Mouse (Mus musculus) thymus, postnatal 0 days (tissue): ENCODE results near the gene Aldh16a1. TPM values are rescaled to one million over a fixed set of nuclear protein-coding genes. Genes with fewer than 3 reads are reported as not detected.

Source experiments
- DNase-seq: peaks from one replicate; pipeline ENCODE4 v3.0.0-alpha.2; 2015; ENCODE audit warnings: low spot score
- polyA plus RNA-seq: library from polyadenylated mRNA; unstranded; fragments of >200 nt; fragmentation: Nextera tagmentation; extraction: Ambion mirVana; gene quantifications from 2 replicates; pipeline ENCODE4 v1.2.1, GENCODE M21; 2015

Gene Aldh16a1
- 41.6 and 43.3 TPM in 2 replicates for polyA plus RNA-seq

GRCm38 (mm10) chr7:45154096-45154992, at the start of gene Aldh16a1, which contains the start of gene Pih1d1:
Gene Aldh16a1 (minus strand): TSS chr7:45154584.
Gene Pih1d1 (plus strand): TSS chr7:45154303.
- DNase-seq, result peak; percentile 98

- no peak for DNase-seq
Measured at GRCm38 (mm10) chr7:45202654-45203053, 48.3 kb upstream of the Aldh16a1 start.

DNA sequence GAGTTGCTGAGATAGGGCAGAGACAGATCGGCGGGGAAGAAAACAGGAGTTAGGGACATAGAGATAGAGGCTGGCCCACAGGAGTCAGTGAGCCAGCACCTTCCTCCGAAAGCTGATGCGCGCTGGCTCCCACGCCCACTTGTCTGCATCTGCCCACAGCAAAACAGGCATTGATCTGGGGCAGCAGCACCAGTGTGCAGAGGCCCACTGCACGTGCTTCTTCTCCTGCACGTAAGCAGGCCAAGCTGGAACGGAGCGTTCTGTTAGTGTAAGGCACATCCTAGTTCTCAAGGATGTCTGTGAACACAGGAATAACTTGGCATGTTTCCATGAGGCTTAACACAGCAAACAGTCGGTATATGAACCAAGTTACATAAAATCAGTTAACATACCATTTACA, 44.6 kb upstream of the Aldh16a1 start:
- no peak for DNase-seq

DNA sequence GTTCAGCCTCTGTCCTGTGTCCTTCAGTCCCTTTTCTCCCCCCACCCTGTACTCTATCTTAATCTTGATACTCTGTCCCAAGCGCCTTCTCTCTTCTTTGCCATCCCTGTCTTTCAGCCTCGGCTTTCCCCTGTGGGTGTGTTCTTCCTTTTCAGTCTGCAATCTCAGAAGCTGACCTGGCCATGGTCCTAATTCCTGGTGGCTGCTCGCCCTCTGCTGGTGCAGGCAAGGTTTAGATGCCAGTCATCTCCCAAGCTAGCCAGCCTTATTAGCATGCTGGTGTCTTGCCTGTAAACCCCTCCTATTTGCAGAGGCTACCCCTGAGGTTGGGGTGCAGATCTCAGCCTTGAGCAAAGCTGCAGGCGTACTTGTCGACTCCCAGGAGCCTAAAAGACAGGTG, 44.1 kb upstream of the Aldh16a1 start:
- DNase-seq, result no peak

GRCm38 (mm10) chr7:45196994-45197393, 42.6 kb upstream of the Aldh16a1 start:
- no peak for DNase-seq

GRCm38 (mm10) chr7:45196176-45196535, 41.8 kb upstream of the Aldh16a1 start:
- DNase-seq, result no peak

DNA sequence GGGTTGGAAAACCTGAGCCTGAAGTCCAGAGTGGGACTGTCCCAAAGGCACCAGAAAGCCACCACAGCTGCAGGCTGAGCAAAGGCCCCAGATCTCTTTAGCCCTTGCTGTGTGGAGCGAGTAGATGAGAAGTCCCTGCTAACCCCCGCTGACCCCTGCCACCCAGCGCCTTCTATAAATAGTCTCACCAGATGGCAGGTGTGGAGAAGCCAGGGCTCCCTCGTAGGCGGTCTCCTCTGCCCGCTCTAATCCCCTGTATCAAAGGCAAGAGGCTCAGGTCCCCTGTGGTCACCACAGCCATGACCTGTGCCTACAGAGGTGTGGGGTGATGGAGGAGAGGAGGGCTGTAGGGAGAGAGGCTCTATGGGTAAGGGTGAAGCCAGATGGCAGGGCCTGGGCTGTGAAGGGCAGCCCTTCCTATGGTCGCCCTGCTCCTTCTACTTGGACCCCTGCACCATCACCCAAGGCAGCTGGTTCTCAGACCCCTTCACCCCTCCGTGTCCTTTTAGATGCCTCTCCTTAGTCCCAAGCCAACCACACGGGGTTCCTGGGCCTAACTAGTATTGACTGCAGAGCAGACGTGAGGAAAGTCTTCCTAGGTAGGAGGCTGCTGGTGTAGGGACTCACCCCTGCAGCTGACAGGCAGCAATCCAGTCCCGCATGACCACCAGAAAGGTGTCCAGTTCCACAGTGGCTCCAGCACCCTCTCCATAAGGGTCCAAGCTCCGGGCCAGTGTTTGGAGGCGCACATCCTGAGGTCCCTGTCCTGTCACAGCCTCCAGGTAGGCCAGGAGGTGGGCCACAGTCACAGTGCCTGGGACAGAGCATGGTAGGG, 41.2 kb upstream of the Aldh16a1 start:
- no peak for DNase-seq

DNA sequence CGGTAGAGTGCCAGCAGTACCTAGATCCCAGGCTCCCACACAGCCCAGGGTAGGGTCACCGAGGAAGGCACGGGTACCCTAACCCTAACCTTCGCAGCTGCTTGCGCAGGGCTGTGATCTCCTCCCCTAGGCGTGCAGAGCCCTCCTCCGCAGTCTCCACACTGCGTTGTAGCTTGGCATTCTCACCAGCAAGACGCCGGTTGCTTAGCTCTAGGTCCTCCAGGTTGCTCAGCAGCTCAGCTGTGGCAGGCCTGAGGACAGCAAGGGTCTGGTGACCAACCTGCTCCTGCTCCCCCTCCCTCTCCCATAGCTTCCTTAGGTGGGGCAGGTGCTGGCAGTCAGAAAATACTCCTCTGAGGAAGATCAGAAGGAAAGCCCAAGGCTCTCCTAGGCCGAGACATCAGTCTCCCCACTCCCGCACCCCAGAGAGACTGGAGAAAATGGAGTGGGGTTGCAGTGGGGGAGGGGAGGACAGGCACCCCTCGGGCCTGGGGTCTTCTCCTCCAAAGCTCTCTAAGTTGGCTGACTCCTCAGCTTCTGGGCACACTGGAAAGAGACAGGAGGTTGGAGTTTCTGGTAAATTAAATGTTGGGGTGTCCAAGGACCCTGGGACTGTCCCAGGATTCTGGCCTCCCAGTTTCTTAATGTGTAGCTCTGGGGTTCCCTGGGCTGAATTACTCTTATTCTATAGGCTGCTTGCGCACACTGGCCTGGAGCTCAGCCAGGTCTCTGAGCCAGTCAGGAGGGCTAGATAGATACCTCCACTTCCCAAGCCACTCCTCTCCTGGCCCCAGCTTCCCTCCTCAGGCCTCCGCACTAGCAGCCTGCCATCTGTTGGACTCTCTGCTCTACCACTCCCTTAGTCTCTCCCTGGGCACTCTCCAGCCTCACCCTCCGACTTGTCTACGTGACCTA, 39.7 kb upstream of the Aldh16a1 start:
- no peak for DNase-seq

GRCm38 (mm10) chr7:45193406-45193805, 39.0 kb upstream of the Aldh16a1 start:
- no peak for DNase-seq

- DNase-seq, result no peak
Measured at GRCm38 (mm10) chr7:45192585-45193310, 38.4 kb upstream of the Aldh16a1 start.

GRCm38 (mm10) chr7:45191803-45192363, 37.5 kb upstream of the Aldh16a1 start:
- no peak for DNase-seq

GRCm38 (mm10) chr7:45191161-45191560, 36.8 kb upstream of the Aldh16a1 start:
- no peak for DNase-seq

- no peak for DNase-seq
Measured at GRCm38 (mm10) chr7:45190186-45190585, 35.8 kb upstream of the Aldh16a1 start.

GRCm38 (mm10) chr7:45189600-45189999, 35.2 kb upstream of the Aldh16a1 start:
- no peak for DNase-seq

DNA sequence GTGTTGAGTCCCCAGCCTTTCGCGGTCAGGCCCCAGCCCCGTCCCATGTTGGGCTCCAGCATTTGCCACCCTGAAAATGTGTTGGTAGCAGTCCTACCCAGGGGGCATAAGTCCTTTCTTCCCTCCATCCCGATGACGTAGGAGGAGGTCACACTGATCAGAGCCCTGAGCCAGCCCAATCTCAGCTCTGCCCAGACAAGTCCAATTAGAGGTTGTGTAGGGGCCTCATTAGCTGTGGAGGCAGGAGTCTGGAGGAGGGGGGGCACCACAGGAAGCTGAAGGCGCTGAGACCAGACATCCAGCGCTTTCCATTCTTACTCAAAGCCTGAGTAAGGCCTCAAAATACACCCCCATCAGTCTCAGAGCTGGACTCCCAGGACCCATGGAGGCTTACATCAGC, 31.5 kb upstream of the Aldh16a1 start:
- DNase-seq, result no peak

DNA sequence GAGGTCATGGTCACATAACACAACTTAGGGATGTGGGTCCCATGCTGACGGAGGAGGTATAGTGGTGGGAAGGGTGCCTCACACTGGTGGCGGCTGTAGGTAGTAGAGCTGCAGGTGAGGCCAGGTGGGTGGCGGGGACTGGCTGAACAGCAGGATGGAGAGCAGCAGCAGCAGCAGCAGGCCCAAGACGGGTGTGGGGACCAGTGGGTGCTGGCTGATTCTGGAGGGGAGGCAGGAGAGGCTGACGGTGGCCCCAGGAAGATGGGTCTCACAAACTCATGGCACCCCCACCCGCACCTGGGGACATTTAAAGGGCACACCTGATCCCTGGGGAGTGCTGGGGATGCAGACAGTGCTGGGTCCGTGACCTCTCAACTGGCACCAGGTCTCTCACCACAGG, 29.3 kb upstream of the Aldh16a1 start:
- DNase-seq, result no peak

DNA sequence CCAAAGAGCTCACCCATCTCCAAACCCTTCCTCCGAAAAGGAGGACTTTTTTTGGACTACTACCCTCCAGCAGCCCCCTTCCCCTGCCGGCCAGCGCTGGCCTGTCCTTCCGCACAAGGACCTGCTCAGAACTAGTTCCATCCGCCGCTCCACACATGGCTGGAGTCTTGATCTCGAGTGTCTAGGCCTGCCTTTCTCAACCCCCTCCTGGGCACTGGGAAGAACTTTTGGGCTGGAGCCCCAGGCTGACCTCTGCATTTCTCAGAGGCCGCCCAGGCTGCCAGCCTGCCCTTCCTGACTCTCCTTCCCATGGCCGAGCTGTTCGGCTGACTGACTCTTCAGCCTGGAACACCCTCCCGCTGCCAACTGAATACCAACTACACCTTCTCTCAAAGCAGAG, 28.2 kb upstream of the Aldh16a1 start:
- DNase-seq, result no peak

DNA sequence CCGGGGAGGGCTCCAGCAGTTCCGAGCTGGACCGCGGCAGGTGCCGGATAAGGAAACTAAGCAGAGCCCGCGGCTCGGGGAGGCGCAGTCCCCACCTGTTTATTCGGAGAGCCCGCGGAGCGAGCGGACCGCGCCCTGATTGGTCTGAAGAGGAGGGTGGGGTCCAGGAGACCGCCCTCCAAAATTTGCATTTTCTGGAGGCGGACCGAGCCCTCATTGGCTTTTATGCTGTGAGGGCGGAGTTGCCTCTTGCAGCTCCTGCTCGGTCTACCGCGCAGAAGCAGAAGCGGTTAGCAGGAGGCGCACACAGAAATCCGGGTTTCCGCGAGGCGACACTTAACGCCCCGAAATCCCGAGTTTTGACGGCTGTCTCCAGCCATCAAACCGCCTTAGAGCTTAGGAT, 27.8 kb upstream of the Aldh16a1 start:
- peak; percentile 93 for DNase-seq

DNA sequence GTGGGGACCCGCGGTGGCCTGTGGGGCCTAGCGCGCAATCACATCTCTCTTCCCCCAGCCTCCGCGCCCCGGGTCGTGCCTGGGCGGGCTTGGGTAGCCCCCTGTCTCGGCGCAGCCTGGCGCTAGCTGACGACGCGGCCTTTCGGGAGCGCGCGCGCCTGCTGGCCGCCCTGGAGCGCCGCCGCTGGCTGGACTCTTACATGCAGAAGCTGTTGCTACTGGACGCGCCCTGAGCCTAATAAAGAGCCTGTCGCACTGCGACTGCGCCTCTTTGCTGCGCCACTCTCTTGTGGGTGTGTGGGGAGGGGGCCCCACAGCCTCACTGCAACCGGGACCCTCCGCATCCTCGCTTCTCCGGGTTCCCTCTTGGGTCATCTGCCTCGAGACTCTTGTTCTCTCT, 27.2 kb upstream of the Aldh16a1 start:
- DNase-seq, result no peak

- DNase-seq, result no peak
Measured at GRCm38 (mm10) chr7:45180896-45181477, 26.6 kb upstream of the Aldh16a1 start, which contains the start of gene Pth2. Gene Pth2 (plus strand): TSS chr7:45180995.
